Mouse (Mus musculus) cerebellum, adult 11-12 months (tissue): ENCODE results near the gene Plekhg2.

Experiments used
- DNase-seq: peaks from one replicate; pipeline ENCODE4 v3.0.0; 2022

The Plekhg2 gene

GRCm38 (mm10) chr7:28326457-28326856, 45.9 kb downstream of the Plekhg2 start:
- DNase-seq = no peak

GRCm38 (mm10) chr7:28325293-28325692, 47.1 kb downstream of the Plekhg2 start:
- no peak for DNase-seq

- DNase-seq = no peak
Observed at GRCm38 (mm10) chr7:28321974-28322720, 50.3 kb downstream of the Plekhg2 start.

- no peak for DNase-seq
Observed at GRCm38 (mm10) chr7:28318714-28319113, 53.7 kb downstream of the Plekhg2 start.

- no peak for DNase-seq
Observed at GRCm38 (mm10) chr7:28318036-28318435, 54.4 kb downstream of the Plekhg2 start.

- peak; percentile 97 for DNase-seq
Observed at GRCm38 (mm10) chr7:28311926-28312543, 60.4 kb downstream of the Plekhg2 start, which contains the start of gene Timm50. Timm50 (minus strand) TSS chr7:28312072.

GRCm38 (mm10) chr7:28311151-28311925, 61.1 kb downstream of the Plekhg2 start:
- no peak for DNase-seq

GRCm38 (mm10) chr7:28309737-28310136, 62.7 kb downstream of the Plekhg2 start:
- DNase-seq = no peak
